Mouse (Mus musculus): ENCODE measurements at regions not wholly inside any gene's neighbourhood (a gene's known extent, or its start where the extent isn't known, plus 50 kb on each side); places are given as distances from the start of the nearest gene placed in this dataset.

GRCm38 (mm10) chr1:167958531-167958930 is 269.5 kb downstream of the Lmx1a start:
- no peak for TF ChIP-seq CTCF (IDR thresholded peaks at IDR 0.05; ENCODE audit: insufficient read depth, low read length)
- TF ChIP-seq POLR2A (IDR thresholded peaks at IDR 0.05; ENCODE audit: borderline replicate concordance, extremely low read depth, low read depth, low read length): no peak
